Mouse (Mus musculus) leukemia stem cell, adult 10-12 weeks (primary cell): Measurements from ENCODE around the gene Zfp534. TPM values are rescaled to one million over a fixed set of nuclear protein-coding genes. Genes with fewer than 3 reads are reported as not detected.

Experiments used
- polyA plus RNA-seq: library from polyadenylated mRNA; stranded (reverse); fragments of >175 nt; gene quantifications from 2 replicates; pipeline ENCODE4 v1.2.3, GENCODE M21; 2012; ENCODE audit warnings: low replicate concordance

The Zfp534 gene
- not detected in 2 replicates for polyA plus RNA-seq

GRCm38 (mm10) chr4:147702453-147702852 lies at the start of gene Zfp534:
Zfp534 (minus strand) TSS chr4:147702553.

GRCm38 (mm10) chr4:147642413-147642812 lies 59.9 kb downstream of the Zfp534 start, which contains the start of gene Zfp979:
Zfp979 (minus strand) TSS chr4:147642513.

Other genes with a start within 250 kb of the Zfp534 start
- gene Zfp982, start 210.1 kb downstream of the Zfp534 start, polyA plus RNA-seq: not detected in 2 replicates
- 0.14 TPM in 1 of 2 replicates, not detected in the other for gene Gm16503, start 162.3 kb downstream of the Zfp534 start, polyA plus RNA-seq
- not detected in 2 replicates for gene Zfp985, start 149.3 kb downstream of the Zfp534 start, polyA plus RNA-seq
- gene Zfp979, start 60.0 kb downstream of the Zfp534 start, polyA plus RNA-seq: 0.07 TPM in 1 of 2 replicates, not detected in the other
- 0.97 and 5.5 TPM in 2 replicates for gene Zfp984, start 107.2 kb upstream of the Zfp534 start, polyA plus RNA-seq
- gene Zfp933, start 145.8 kb upstream of the Zfp534 start, polyA plus RNA-seq: 0.33 TPM in 1 of 2 replicates, not detected in the other
- 164 and 215 TPM in 2 replicates for gene Miip, start 166.3 kb upstream of the Zfp534 start, polyA plus RNA-seq
- 0.34 and 0.38 TPM in 2 replicates for gene Fv1, start 166.4 kb upstream of the Zfp534 start, polyA plus RNA-seq
- gene Mfn2, start 202.2 kb upstream of the Zfp534 start, polyA plus RNA-seq: 16.8 and 46.1 TPM in 2 replicates
- gene Plod1, start 234.2 kb upstream of the Zfp534 start, polyA plus RNA-seq: 5.4 and 8.1 TPM in 2 replicates
- gene 2510039O18Rik, start 238.3 kb upstream of the Zfp534 start, polyA plus RNA-seq: 97.1 and 132 TPM in 2 replicates